Mouse (Mus musculus) cerebellum, postnatal 4 days (tissue): Measurements from ENCODE around the gene Pde4c.

Experiments
- DNase-seq, 2 experiments: peaks; one replicate each; pipeline ENCODE4 v3.0.0; 2022; ENCODE audit warnings: low spot score in 2 of 2, mixed read lengths in 1 of 2

Pde4c gene

DNA sequence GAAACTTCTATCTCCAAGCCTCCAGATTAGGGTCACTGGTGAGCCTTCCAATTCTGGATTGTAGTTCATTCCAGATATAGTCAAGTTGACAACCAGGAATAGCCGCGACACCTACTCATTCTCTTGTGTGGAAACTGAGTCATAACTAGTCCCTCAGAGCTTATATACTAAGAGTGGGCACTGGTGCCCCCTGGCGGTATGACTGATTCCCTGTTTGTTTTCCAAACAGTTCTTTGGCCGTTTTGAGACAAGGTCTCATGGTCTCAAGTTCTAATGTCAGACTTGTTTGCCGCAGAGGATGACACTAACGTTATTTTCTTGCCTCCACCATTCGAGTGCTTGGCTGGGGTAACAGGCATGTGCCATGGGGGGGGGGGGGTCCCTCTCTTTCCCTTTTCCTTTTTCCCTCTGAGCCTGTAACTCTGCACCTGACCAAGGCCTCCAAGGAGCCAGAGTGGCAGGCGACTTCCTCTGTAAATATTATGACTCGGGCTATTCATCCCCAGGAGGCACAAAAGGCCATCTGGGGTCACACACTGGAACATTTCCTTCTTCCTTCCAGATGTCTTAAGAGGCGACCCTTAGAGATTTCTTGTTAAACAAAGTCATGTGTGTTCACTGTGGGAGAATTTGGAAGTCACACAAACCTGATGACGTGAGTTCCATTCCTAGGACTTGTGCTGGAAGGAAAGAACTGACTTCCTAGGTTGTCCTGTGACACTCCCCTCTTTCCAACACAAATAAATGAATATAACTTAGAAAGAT is 28.7 kb downstream of the Pde4c start:
- no peak for DNase-seq

DNA sequence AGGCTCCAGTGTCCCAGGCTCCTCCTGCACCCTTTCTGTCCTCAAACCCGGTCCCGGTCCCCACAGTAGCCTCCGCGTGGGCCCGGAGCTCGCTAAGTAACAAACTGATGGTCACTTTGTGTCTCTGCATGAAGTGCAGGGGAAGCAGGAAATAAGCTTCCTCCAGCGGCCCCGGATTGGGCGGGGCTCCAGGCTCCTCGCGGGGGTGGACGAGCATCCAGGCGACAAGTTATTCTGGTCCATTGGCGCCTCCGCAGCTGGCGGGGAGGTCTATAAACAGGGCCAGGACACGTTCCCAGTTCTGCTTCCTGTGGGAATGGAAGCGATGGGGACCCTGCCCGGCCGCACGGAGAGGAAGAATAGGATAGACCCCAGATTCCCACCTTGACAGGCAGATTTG is 29.6 kb downstream of the Pde4c start:
- DNase-seq, result peak in 1 of 2 experiments; percentile 57

DNA sequence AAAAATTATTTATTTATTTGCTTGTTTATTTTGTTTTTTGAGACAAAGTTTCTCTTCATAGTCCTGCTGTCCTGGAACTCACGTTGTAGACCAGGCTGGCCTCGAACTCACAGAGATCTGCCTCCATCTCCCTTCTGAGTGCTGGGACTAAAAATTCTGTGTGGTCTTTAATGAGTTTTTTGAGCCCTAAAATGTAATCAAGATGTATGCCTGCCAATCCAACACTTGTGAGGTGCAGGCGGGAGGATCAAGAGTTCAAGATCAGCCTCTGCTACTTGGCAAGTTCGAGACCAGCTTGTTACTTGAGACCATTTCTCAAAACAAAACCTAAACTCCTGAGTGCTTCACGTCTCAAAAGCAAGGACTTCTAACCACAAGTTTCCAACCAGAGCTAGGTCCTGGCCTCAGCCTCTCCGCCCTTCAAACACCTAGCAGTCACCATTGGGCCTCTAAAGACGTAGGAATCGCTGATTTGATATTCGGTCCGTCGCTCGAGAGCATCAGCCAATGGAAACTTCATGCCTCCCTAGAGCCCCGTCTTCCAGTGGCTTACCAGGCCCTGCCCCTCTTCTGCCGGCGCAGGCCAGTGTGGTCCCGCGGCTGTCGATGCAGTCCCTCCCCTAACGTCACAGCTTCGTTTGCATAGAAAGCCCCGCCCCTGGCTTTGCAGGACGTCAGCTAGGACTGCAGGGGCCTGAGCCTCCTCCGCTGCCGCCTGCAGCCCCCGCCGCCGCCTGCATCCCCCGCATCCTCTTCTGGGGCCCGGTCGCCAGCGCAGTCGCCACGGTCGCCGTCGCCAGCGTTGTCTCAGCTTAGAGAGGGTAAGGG is 30.7 kb downstream of the Pde4c start, which contains the start of gene Rab3a:
Rab3a (plus strand) TSS at position 637 of the 828 bp plus-strand sequence.
- peak; percentile 89 to 94 for DNase-seq

DNA sequence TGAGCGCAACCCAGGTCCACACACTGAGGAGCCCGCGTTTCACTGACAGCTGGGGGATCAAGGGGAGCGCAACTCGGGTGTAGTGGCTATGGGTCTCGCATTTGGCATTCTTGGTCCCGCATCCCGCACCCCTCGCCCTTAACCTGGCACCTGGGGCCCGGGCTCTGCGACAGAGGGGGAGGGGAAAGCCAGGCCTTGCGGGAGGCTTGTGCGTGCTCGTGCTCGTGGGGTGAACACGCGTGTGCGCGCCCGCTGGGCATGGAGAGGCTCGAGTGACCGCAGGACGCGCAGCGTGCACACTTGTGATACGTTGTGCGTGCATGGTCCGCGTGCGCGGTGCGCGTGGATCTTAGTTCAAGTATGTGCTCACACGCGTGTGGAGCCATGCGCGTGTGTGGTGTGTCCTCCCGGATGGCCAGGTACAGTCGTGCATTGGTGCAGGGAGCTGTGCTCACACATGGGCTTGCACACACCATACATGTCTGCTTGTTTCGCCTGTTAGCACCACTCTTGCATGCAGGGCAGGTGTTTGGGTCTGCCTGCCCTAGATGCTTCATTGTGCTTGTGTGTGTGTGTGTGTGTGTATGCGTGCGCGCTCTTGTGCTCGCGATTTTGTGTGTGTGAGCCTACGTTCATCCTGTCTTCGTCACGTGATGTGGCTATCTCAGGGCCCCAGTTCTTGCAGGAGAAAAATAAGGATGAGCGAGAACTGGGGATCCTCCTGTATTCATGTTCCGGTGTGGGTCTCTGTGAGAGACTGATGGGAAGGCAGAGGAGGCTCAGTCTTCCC is 31.5 kb downstream of the Pde4c start:
- DNase-seq, result peak in 1 of 2 experiments; percentile 72

DNA sequence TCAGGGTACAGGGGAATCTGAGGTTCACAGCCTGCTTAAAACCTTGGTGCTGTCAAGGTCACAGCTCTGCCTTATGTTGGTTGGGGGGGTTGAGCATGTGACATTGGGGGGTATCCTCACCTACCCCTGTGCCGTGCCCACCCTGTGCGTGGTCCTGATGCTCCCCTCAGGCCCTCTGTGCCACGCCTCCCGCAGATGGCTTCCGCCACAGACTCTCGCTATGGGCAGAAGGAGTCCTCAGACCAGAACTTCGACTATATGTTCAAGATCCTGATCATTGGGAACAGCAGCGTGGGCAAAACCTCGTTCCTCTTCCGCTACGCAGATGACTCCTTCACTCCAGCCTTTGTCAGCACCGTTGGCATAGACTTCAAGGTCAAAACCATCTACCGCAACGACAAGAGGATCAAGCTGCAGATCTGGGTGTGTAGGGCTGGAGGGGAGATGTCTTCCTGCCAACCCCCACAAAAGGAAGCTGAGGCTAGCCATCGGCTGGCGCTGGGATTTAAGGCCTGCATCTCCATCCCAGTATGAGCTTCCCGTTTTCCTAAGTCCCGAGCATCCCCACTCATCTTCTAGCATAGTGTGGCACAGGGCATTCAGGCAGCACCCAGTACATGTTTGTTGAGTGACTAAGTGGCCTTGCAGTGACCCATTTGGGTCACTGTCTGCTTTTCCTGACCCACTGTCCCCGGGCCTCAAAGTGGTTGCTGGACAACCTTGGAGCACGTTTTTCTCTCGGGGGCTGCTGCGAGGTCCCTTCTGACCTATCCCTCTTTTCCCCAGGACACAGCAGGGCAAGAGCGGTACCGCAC is 32.3 kb downstream of the Pde4c start:
- no peak for DNase-seq

DNA sequence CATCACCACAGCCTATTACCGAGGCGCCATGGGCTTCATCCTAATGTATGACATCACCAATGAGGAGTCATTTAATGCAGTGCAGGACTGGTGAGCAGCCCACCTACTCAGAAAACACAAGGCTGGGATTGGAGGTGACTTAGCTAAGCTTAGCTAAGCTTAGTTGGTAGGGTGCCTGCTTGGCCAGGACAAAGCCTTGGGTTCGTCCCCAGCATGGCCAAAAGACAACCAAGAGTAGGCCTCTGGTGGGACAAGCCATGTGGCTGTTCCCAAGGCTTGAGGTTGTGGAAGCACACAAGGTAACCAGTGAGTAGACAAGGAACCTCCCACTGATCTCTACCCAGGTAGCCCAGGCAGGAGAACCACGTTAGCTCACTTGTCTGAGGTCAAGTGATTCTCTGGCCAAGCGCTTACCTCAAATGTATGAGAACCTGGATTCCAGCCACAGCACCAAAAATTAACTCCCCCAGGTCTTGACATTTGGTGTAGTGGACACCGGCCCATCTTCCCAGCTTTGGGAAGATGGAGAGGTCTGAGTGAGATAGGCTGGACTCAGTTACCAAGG is 33.0 kb downstream of the Pde4c start:
- no peak for DNase-seq

DNA sequence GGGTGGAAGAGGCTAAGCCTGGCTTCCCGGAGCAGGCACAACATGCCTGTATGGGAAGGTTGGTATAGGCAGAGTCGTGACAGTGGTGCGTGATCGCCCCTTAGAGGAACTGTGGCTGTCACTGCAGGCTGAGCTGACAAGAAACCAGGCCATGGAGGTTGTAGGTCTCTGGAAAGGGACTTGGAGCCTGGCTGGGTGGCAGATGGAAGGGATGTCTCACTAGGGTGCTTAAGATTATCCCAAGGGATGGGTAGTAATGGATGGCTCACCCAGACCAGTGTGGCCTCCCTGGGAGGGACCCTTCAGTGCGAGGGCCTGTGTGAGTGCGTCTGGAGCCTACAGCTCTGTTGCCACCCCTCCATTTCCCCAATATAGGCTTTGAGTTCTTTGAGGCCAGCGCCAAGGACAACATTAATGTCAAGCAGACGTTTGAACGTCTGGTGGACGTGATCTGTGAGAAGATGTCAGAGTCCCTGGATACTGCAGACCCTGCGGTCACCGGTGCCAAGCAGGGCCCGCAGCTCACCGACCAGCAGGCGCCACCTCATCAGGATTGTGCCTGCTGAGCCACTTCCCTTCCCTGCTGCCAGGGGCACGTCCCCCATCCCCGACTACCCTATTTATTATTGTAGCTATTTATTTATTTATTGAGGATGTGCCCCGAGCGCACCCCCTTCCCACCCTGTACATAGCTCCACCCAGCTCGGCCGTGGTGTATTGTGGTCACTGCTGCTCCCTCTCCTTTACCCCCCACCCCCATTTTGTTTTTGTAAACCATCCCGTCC is 34.2 kb downstream of the Pde4c start:
- DNase-seq, result no peak

DNA sequence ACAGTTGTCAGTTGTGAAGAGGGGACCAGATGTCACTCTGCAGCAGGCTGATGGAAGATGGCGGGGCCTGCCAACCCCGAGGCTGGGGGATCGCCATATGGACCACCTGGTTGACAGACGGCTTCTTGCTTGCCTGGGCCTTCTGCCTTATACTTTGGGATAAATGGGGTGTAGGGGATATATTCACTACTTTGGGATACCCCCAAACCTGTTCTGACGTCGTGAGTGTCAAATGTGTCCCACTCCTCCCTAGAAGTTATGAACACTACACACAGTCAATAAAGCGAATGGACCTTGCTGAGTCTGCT is 34.7 kb downstream of the Pde4c start:
- DNase-seq, result peak in 1 of 2 experiments; percentile 69

DNA sequence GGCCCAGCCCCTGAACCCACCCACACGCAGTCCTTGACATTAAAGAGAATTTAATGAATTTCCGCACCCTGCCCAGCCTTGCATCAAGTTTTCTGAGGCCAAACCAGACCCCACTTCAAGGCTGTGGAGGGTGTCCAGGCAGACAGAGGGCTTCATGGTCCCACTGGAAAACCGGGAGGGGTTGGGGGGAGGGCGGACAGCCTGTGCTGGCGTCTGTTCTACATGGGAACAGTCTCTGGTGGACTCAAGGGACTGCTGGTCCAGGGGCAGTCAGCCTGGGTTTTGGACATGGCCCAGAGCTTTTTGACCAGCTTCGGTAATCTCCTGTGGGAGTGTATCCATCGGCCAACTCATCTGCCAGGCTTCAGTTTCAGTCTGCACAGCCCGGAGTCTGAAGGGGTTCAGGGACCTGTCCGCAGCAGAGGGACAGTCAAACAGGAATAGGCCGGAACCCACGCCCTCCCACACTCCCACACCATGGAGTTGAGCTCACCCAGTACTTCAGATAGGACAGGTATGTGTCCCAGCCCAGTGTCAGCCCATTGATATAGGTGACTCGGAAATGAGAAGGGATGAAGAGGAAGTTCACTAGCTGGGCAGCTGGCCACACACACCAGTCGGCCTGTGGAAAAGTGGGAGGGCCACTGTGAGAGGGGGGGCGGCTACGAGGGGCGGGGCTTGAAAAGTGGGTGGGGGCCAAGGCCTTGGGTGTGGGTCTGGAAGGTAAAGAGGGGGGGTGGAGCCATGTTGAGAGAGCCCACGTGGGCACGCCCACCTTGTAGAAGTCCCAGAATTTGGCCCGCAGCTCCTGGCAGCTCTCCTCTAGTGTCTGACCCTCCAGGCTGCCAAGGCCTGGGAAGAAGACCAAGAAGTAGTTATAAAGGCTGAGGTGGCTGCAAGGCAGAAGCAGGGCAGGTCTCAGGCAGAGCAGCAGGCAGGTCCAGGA is 35.4 kb downstream of the Pde4c start:
- DNase-seq, result peak in 1 of 2 experiments; percentile 68

DNA sequence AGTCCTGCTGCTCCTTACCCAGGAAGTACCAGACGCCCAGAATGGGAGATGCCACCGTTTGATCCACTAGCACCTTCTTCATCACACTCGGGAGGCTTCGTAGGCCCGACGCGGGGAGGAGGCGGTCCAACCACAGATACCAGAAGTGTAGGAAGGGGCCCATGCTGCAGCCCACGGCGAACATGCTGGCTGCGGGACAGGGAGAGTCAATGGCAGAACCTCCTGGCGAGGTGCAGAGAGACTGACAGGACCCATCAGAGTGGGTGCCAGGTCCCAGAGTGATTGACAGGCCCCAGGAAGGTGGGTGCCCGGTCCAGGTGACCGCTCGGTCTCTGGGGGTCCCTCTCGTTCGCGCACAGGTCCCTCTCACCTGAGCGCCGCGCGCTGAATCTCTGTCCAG is 36.8 kb downstream of the Pde4c start:
- no peak for DNase-seq

DNA sequence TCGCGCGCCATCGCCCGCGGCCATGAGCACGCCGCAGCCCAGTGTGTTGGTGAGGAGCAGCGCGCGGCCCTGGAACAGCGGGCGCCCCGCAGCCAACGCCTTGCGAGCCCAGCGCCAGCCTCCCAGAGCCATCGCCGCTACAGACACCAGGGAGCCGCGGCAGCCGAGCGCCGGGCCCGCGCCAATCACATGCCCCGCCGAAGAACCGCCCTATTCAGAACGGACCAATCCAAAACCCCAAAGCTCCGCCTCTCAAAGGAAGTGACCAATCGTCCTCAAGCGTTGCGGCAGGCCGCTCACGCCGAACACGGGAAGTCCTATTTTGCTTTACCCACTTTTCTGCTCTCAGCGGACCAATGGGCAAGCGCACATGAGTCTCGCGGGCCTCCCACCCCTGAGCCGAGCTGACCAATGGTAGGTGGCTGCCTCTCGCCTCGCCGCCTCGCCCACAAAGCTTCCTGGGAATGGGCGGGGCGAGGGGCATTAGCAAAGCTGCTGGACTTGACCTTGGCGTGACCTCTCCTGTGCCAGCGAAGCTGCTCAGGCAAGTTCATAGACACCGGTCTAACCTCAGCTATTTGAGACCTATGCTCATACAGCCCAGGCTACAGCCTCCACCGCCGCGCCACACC is 37.4 kb downstream of the Pde4c start, which contains the start of gene Mpv17l2:
Mpv17l2 (minus strand) TSS at position 172 of the 632 bp plus-strand sequence.
- DNase-seq, result peak; percentile 79 to 92

DNA sequence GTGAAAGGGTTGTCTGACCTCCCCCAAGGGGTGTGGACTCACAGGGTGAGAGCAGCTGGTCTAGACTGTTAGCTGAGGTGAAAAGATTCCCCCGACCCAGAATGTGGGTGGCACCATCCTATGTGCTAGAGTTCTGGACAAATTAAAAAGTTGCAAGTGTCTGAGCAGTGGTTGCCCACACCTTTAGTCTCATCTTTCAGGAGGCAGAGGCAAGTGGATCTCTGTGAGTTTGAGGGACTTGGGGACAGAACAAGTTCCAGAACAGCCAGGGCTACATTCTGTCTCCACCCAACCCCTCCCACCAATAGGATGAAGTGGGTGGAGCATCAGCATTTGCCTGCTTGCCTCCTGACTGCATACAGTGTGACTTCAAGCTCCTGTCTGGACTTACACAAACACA is 38.6 kb downstream of the Pde4c start:
- DNase-seq, result no peak

DNA sequence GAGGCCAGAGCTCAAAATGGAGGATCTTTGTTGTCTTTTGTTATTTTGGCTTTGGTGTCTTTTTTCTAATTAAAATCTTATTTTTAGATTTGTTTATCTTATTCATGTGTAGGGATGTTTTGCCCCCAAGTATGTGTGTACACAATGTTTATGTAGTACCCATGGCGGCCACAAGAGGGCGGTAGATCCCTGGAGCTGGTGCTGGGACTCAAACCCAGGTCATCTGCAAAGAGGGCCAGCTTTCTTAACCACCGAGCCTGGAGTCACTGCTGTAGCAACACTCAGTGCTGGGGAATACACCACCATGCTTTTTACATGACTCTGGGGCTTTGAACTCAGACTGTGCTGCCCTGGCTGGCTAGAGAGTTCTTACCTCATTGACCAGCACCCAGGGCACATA is 39.8 kb downstream of the Pde4c start:
- DNase-seq, result peak in 1 of 2 experiments; percentile 74

DNA sequence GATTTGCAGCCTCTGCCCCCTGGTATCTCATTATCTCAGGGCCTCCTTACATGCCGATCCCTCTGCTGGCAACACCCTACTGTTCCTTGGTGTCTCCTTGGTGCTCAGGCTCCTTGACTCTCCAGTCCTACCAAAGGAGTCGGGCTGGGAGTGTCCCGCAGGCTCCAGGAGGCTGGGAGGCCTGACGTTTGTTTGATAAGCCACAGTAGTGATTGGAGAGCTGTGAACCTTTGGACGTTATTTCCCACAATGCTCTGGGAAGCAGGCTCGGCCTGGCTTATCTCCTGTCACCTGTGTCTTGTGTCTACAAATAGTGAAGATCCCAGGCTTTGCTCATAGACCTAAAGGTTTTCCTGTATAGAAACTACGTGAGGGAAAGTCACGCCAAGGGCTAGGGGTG is 40.5 kb downstream of the Pde4c start:
- DNase-seq, result no peak

DNA sequence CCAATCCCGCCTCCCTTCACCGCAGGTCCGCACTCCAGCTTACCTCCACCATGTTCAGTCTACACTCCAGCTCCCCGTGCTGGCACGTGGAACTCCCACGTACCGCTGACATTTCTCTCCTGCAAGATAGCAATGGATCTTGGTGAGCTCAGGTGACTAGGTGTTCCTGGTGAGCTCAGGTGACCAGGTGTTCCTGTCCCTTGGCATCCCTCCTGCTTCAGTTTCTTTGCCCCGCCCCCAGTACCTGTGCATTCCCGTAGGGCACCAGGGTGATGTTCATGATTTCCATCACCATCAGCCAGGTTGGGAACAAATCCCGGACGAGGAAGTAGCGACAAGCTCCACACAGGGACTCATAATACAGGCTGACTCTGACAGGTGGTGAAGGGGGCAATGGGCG is 41.2 kb downstream of the Pde4c start:
- no peak for DNase-seq

DNA sequence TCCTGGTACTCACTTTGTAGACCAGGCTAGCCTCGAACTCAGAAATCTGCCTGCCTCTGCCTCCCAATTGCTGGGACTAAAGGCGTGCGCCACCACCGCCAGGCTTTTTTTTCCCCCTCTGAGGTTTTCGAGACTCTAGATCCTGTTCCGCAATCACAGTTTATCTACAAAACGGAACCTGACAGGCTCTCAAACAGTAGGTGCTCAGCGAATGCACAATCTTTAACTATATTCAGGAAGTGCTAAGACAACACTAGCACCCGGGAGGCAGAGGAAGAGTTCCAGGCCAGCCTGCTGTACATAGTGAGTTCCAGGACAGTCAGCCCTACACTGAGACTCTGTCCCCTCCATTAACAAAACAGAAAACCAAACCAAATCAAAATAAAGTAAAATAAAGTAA is 41.8 kb downstream of the Pde4c start:
- no peak for DNase-seq

DNA sequence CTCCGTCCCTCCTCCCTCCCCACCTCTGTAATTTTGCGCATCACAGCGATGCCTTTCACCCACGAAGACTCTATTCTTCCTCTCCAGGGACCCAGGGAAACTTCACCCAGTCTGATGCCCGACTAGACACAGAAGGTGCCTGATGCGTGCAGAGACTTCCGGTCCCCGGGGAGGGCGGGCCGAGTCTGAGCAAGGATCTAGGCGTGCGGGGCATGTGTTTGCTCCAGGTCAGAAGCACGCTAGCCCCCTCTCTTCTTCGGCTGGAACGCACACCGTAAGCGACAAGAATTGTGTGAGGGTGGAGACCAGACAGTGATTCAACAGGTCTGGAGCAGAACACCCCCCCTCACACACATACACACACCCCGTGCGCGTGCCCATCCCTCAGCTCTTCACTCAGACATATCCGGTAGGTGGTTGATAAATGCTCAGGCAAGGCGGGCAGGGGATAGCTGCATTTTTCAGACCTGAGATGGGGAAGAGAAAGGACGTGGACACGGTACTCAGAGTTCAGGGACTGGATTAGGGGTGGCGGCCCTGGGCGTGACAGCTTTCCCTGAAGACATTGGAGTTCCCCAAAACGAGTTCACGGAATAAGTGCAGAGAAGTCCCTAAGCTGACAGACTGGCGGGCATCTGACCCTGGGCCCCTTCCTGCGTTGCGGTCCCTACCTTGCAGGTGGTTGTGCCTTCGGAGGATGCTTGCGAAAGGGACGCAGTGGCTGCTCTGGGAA is 42.5 kb downstream of the Pde4c start:
- no peak for DNase-seq
